Mouse (Mus musculus) retina, postnatal 1 day (tissue): ENCODE measurements around the gene Aass.
A peak's percentile ranks its signal among the peaks of the same experiment; 100 is the strongest.
"Not testable (repeated sequence)": the region's sequence is repeated elsewhere in the genome, so short reads cannot be mapped to it uniquely, and the experiment has no call there.

Experiments used
- DNase-seq: peaks from one replicate; pipeline ENCODE4 v3.0.0-alpha.2; 2012

Gene Aass

GRCm38 (mm10) chr6:23132573-23133181 lies at the start of gene Aass:
TSS of gene Aass (minus strand) at chr6:23132986.
- peak; percentile 60 for DNase-seq

GRCm38 (mm10) chr6:23180096-23180495 lies 47.3 kb upstream of the Aass start:
- peak; percentile 69 for DNase-seq

GRCm38 (mm10) chr6:23163824-23164223 lies 31.0 kb upstream of the Aass start:
- DNase-seq, result not testable (repeated sequence)

GRCm38 (mm10) chr6:23156357-23156756 lies 23.6 kb upstream of the Aass start:
- DNase-seq, result not testable (repeated sequence)

GRCm38 (mm10) chr6:23153112-23153511 lies 20.3 kb upstream of the Aass start:
- DNase-seq, result no peak

GRCm38 (mm10) chr6:23147221-23147620 lies 14.4 kb upstream of the Aass start:
- no peak for DNase-seq

- no peak for DNase-seq
Observed at GRCm38 (mm10) chr6:23143980-23144379, 11.2 kb upstream of the Aass start.

GRCm38 (mm10) chr6:23131015-23131414 lies 1.8 kb downstream of the Aass start:
- DNase-seq, result no peak

GRCm38 (mm10) chr6:23129201-23129600 lies 3.6 kb downstream of the Aass start:
- DNase-seq, result no peak

GRCm38 (mm10) chr6:23126706-23127105 lies 6.1 kb downstream of the Aass start:
- DNase-seq, result no peak

- no peak for DNase-seq
Observed at GRCm38 (mm10) chr6:23125831-23126230, 7.0 kb downstream of the Aass start.

GRCm38 (mm10) chr6:23124823-23125222 lies 8.0 kb downstream of the Aass start:
- DNase-seq, result no peak

GRCm38 (mm10) chr6:23122934-23123333 lies 9.9 kb downstream of the Aass start:
- DNase-seq, result peak; percentile 31

- no peak for DNase-seq
Observed at GRCm38 (mm10) chr6:23114781-23115180, 18.0 kb downstream of the Aass start.

- no peak for DNase-seq
Observed at GRCm38 (mm10) chr6:23107069-23107468, 25.7 kb downstream of the Aass start.

GRCm38 (mm10) chr6:23106373-23106772 lies 26.4 kb downstream of the Aass start:
- DNase-seq, result no peak

GRCm38 (mm10) chr6:23090346-23091055 lies 42.3 kb downstream of the Aass start:
- DNase-seq, result not testable (repeated sequence)

- not testable (repeated sequence) for DNase-seq
Observed at GRCm38 (mm10) chr6:23089292-23089691, 43.5 kb downstream of the Aass start.

GRCm38 (mm10) chr6:23084587-23085421 lies 48.0 kb downstream of the Aass start:
- no peak for DNase-seq

GRCm38 (mm10) chr6:23079991-23080680 lies 52.6 kb downstream of the Aass start:
- no peak for DNase-seq

- no peak for DNase-seq
Observed at GRCm38 (mm10) chr6:23078273-23078672, 54.5 kb downstream of the Aass start.

- DNase-seq, result no peak
Observed at GRCm38 (mm10) chr6:23076060-23076459, 56.7 kb downstream of the Aass start.

- no peak for DNase-seq
Observed at GRCm38 (mm10) chr6:23055734-23056133, 77.1 kb downstream of the Aass start.
